In genomic region chr16:73105496-73105895, GRCm38 (mm10) we compare ENCODE assay signal across 9 mouse cellular contexts.
DNase-seq lines count a peak whose midpoint lies in the region; ATAC-seq and TF ChIP-seq lines count a peak whose summit lies in the region.
"Had no signal": no experiment of that assay in that cellular context is flagged by ENCODE, and none has a peak within 500 bp of the region (broad histone marks: within the 10 kb centered on the region; RNA-seq: fewer than 3 reads in every experiment).

No protein-coding gene starts in this region.

- 58% methylated on average over 10 of the region's 10 CpGs for WGBS in lung, postnatal 0 days
- whole genome bisulfite sequencing in embryonic facial prominence, embryonic 15.5 days, result 38% methylated on average over 10 of the region's 10 CpGs

- H3K9me3 ChIP-seq in lung, postnatal 0 days (ENCODE audit: low read length), result no peaks in the 10 kb centered on the region
- H3K9me3 ChIP-seq in embryonic facial prominence, embryonic 15.5 days (replicated peaks), result no peaks in the 10 kb centered on the region

- H3K27me3 ChIP-seq in lung, postnatal 0 days (replicated peaks; ENCODE audit: insufficient read depth, low read length), result no peaks in the 10 kb centered on the region
- H3K27me3 ChIP-seq in embryonic facial prominence, embryonic 15.5 days, result no peaks in the 10 kb centered on the region

- H3K36me3 ChIP-seq in lung, postnatal 0 days (ENCODE audit: insufficient read depth, low read length), result no peaks in the 10 kb centered on the region
- H3K36me3 ChIP-seq in embryonic facial prominence, embryonic 15.5 days, result no peaks in the 10 kb centered on the region

- H3K9ac ChIP-seq in lung, postnatal 0 days (replicated peaks; ENCODE audit: low read depth), result no peak overlapping the region
- no peak overlapping the region for H3K9ac ChIP-seq in embryonic facial prominence, embryonic 15.5 days

- H3K4me1 ChIP-seq in lung, postnatal 0 days (ENCODE audit: insufficient read depth, low read depth, low read length), result no peaks in the 10 kb centered on the region
- peaks cover 10% of the 10 kb centered on the region; the same call in 1 of the 2 replicates for H3K4me1 ChIP-seq in embryonic facial prominence, embryonic 15.5 days

- DNase-seq in lung, postnatal 0 days (ENCODE audit: low spot score), result peak; percentile 29
- no peak for DNase-seq in lung, postnatal 36 days
- peak; percentile 43 to 74 for DNase-seq in layer of hippocampus, postnatal 14 days (ENCODE audit: low spot score in 2 of 2)
- DNase-seq in right cerebral cortex, postnatal 4 days, result peak; percentile 65
- DNase-seq in spleen, postnatal 36 days (ENCODE audit: low spot score in 2 of 2), result no peak
- no peak for DNase-seq in spleen, adult 12 weeks (ENCODE audit: low spot score)
- DNase-seq in natural killer cell, adult 2 months (ENCODE audit: low spot score in 2 of 2), result no peak
- DNase-seq: heart, postnatal 36 days had no signal

- no peak overlapping the region for H3K4me2 ChIP-seq in lung, postnatal 0 days (replicated peaks; ENCODE audit: low read depth, low read length)
- no peak overlapping the region for H3K4me2 ChIP-seq in embryonic facial prominence, embryonic 15.5 days (replicated peaks)

- no peak overlapping the region for H3K4me3 ChIP-seq in lung, postnatal 0 days (ENCODE audit: low read depth, low read length)
- H3K4me3 ChIP-seq in embryonic facial prominence, embryonic 15.5 days (replicated peaks), result no peak overlapping the region

- TF ChIP-seq EP300 in lung, postnatal 0 days (IDR thresholded peaks at IDR 0.05), result 0 out of 2 replicates have a peak, but pooled peaks have one; percentile 11

- TF ChIP-seq CTCF in lung, postnatal 0 days (IDR thresholded peaks at IDR 0.05), result no peak

- H3K27ac ChIP-seq in lung, postnatal 0 days (ENCODE audit: low read length), result no peak overlapping the region
- no peak overlapping the region; the same call in 1 of the 2 replicates for H3K27ac ChIP-seq in embryonic facial prominence, embryonic 15.5 days (replicated peaks)

- ATAC-seq in lung, postnatal 0 days, result peak; percentile 48
- peak; percentile 63; the same call in 1 of the 2 replicates for ATAC-seq in embryonic facial prominence, embryonic 15.5 days (ENCODE audit: insufficient number of reproducible peaks, low FRiP score, low TSS enrichment, low read depth)

Comparison
In these comparisons a context has a peak if more than half of its experiments do, and no peak if none do; other contexts are left out.
1. DNase-seq: peak in lung, postnatal 0 days (single experiment), layer of hippocampus, postnatal 14 days (2 of 2) and right cerebral cortex, postnatal 4 days (single experiment); none in lung, postnatal 36 days (single experiment), spleen, postnatal 36 days (0 of 2), spleen, adult 12 weeks (single experiment) and natural killer cell, adult 2 months (0 of 2).